Mouse (Mus musculus) B cell, adult 2 months (primary cell): ENCODE measurements around the gene Tnr.
A peak's percentile ranks its signal among the peaks of the same experiment; 100 is the strongest.

Experiments used
- DNase-seq, 2 experiments: peaks; one replicate each; pipeline ENCODE4 v3.0.0; 2022

Gene Tnr

DNA sequence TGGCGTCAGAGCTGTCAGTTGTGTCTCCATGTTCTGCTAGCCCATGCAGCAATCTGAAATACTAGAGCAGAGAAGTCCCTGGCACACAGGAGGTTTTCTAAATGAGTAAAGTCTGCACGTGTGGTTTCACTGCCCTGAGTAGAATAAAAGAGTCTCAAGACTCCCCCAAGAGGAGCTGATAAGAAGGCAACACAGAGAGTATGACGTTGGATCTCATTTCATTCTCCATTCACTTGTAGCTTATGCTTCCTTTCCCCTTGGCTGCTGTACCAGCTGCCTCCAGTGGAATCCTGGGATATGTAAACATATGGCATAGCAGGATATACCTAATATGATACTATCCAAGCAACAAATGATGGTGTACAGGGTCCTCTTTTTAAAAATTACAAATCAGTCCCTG, 285.9 kb downstream of the Tnr start:
- no peak for DNase-seq

DNA sequence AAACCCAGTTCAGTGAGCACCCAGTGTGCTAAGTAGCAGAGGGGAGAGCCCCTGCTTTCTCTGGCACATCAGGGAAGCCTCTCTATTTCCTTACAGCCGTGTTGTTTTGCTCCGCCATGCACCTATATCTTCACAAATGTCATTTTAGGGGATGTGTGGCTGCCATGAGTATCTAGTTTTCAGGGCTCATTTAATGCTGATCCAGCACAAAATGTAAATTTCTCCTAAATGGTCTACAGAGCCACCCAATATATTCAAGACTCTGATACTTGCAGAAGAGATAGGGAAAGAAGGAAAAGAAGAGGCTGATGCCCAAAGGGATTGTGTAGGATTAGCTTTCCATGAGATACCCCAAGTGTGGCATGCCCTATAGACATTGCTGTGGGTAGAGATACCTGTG, 288.2 kb downstream of the Tnr start:
- no peak for DNase-seq

DNA sequence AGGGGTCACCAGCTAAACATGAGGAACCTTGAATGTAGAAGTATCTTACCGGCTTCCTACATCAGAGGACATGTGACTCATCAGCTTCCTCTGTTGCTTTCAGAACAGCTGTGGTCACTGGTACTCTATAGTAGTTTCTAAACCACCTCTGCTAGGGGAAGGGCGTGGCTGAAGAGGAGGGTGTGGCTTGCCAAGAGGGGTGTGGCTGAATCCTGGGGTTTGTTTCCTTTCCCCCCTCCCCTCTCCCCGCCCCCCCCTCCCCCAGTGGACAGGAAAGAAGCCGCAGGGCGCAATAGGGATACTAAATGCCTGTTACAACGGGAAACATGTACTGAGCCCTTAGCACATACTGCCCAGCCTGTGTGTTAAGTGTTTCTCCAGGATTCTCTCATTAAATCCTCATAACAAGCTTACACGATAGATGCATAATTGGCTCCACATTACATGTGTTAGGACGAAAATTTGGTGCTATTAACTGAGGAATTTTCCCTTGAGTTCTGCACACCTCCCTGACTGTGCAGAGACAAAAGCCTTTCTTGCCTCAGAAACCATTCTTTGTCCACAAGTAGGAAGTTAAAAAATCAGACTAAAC, 289.3 kb downstream of the Tnr start:
- DNase-seq, result peak; percentile 35 to 49

DNA sequence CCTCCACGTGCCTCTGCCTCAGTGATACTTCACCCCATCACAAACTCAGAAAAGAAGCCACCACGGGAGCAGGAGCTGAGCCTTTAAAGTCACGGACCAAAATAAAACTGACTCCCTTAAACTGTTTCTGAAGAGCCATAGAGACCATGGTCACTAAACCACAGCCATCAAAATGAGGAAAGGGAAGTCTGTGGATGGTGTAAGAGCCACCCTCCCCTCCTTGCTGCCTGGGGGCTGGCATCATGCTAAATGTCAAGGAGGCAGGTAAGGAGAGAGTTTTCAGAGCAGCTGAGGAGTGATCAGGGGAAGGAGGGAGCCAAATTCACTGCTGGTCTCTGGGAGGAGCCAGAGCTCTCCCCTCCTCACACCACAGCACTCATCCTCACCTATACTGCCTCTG, 290.8 kb downstream of the Tnr start:
- DNase-seq, result no peak

DNA sequence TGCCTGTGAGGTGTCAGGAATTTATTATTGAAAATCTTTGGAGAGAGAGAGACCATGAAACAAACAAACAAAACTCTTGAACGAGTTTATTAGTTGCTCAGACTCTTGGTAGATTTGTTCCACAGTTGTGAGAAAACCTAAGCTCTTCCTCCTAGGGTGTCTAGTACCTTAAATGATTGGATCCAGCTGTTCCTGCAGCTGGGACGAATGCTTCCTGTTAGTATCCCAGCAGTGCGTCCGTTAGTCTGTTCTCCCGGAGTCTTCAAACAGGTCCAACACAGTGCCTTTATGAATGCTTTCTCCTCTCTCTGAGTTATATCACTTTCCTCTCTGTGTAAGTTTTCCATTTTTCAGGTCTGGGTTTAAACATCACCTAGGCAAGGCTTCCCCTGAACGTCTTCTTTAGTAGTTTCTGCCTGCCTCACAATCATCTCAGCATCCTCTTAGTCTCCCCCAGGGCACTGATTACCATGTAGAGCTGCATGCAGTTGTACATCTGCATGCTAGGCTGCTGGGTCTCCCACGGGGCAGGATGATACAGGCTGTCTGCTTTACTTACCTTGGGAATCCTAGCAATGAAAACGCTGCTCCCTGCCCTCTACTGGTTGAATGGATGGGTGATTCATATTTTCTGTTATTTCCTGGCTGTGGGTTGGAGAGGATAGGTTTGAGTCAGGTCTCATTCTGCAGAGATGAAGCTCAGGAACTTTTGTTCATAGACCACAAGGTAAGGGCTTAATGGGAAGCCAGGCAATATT, 293.2 kb downstream of the Tnr start:
- DNase-seq, result no peak

DNA sequence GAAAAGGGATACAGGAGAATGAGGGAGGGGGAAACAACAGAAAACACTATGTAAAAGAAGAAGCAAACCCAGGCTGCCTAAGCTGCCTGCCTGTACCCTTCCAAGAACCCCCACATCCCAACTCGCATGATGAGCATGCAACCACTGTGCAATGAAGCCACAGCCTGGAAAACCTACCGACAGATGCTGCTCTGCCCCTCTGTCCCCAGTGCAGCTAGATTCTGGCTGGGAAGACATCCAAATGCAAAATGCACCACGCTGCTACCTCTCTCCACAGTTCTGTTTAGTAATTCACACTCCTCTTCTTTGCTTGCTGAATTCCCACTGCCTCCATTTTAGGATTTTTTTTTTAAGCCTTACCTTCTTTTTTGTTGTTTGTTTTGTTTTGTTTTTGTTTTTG, 295.9 kb downstream of the Tnr start:
- DNase-seq, result no peak

DNA sequence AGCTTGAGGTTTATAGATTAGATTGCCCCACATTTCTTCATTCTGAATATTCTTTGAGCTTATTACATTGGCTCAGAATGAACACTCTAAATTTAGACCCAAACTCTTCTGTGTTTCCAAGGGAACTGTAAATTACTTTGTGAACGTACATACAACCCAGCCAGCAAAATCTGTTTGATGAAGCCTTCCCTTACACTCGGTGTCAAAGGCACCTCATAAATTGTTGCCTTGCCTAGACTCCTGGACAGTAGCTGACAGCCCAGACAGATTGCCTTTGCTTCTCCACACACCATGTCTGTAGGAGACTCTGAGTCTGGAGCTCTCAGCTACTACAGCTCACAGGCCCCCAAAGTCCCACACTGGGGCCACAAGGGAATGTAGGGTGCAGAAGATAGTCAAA, 298.8 kb downstream of the Tnr start:
- no peak for DNase-seq

DNA sequence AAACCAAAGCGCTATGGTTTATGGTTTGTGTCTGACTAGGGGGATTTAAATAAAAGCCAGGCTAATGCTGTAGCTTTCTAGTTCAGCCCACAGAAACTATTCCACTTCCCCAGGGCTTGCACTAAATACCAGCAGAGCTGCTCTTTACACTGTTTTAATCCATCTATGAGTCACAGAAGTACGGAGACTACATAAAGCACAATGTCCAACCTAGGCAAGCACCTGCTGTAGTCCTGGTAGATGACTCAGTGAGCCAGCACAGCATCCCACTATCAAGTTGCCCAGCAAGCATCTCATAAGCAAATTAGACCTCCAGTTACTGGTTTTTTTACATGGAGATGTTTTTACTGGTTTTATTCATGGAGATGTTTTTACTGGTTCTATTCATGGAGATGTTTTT, 305.0 kb downstream of the Tnr start:
- no peak for DNase-seq

DNA sequence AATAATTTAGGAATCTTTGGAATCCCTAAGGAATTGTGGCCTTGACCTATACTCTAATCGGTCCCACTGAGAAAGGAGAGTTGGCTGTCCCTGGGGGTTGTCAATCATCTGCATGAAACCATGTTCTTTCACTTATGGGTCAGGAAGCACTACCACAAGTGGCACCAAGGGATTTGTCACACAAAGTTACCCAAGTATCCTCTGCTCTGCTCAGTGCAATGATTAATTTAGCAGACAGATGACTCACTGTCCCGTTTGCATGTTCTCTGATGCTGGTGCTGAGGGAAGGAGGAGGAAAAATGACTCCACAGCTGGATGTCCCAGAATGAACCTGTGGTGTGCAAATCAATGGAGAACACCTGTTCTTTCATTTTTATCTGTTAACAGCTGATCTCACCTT, 309.6 kb downstream of the Tnr start:
- DNase-seq, result no peak

DNA sequence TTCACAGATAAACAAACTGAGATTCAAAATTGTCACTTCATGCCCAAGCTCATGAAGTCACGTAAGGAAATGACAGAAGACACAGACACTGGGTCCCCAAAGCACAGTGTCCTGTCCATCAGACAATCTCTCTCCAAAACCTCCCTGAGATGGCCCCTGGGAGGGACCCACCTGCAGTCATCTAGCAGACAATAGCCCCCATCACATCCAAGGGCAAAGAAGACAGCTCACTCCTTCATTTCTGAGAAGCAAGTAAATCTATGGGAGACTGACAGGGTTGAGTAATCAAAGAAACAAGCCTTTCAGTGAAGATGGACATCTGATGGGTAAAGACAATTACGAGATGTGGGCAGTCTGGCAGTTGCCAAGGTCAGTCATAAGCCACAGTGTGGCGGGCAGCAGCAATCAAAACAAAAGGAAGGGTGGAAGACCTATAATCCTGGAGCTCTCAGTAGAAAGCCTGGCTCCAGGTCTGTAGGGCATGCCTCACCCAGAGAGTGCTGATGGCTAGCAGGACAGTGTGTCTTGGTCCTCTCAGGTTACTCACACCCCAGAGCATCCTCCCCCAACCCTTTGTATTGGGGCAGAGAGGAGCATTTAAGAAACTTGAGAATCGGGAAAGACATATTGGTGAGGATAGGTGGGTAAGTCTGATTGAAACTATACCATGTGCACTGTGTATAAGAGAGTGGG, 310.2 kb downstream of the Tnr start:
- DNase-seq, result no peak

DNA sequence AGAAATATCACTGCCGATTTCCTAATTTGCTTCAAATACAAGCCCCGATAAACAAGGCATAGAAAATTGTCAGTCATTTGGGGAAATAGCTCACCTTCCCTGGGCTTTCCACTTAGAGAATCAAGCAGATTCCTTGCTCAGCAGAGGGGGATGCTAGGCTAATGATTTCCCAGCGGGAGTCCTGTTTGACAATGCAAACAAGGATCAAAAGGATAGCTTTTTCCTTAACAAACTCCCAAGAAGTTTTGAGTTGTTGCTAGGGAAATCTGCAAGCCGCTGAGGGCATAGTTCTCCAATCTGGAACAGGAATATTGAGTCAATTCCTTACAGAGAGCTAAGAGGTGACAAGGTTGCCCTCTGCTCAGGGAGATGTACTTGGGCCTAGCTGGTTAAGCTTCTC, 311.6 kb downstream of the Tnr start:
- no peak for DNase-seq

DNA sequence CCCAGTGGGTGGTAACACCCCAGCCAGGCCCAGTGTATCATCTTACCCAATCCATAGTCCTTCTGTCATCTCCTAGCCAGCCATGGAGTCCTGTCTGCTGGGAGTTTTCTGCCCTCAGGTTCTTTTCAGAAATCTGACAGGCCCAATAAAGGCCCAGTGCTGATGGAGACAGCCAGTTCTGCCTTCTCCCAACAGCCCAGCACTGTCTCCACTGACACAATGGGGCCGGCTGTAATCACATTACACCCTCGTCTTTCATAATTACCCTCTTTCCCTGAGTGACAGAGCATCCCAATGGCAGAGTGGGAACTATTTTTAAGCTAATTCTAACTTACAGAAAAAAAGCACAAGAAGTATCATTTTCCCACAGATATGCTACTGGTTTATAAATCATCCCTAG, 316.8 kb downstream of the Tnr start:
- no peak for DNase-seq

DNA sequence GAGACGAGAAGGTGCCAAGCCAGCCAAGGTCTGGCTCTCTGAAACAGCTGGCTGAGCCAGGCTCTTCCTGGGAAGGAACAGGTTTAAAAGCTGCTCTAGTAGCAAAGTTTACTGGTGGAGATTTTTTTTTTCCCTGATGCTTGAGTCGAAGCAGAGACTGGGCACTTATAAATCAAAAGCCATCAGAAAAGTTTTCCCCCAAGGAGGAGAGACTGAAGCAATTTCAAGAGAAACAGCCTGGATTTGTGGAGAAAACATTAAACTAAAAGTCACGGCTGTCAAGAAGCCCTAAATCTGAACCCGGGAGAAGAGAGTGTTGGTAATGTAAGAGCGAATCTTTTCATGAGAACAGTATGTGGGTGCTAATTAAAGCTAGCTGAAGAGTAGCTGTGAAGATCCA, 319.3 kb downstream of the Tnr start:
- DNase-seq, result no peak

DNA sequence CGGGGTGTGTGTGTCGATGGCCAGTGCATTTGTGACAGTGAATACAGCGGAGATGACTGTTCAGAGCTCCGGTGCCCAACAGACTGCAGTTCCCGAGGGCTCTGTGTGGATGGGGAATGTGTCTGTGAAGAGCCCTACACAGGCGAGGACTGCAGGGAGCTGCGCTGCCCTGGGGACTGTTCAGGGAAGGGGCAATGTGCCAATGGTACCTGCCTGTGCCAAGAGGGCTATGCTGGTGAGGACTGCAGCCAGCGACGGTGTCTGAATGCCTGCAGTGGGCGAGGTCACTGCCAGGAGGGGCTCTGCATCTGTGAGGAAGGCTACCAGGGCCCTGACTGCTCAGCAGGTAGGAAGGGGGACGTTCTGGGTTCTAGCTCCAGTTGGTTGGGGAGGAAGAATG, 328.5 kb downstream of the Tnr start:
- DNase-seq, result no peak

DNA sequence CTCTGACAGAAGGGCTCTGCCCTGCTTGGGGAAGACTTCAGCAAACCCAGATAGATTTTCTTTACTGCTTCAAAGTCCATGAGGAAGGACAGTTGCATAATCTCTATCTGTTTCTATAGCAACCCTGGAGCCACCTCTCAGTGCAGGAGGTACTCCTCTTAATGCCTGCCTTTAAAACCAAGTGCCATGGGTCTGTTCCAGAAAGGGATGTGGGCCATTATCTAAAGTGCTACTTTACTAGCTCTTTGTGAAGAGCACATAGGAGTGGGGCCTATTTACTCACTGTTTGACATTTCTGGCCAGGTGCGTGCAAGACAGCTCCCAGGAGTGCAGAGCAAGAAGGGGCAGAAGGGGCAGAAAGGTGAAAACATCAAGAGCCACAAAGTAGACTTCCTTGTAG, 330.7 kb downstream of the Tnr start:
- no peak for DNase-seq

DNA sequence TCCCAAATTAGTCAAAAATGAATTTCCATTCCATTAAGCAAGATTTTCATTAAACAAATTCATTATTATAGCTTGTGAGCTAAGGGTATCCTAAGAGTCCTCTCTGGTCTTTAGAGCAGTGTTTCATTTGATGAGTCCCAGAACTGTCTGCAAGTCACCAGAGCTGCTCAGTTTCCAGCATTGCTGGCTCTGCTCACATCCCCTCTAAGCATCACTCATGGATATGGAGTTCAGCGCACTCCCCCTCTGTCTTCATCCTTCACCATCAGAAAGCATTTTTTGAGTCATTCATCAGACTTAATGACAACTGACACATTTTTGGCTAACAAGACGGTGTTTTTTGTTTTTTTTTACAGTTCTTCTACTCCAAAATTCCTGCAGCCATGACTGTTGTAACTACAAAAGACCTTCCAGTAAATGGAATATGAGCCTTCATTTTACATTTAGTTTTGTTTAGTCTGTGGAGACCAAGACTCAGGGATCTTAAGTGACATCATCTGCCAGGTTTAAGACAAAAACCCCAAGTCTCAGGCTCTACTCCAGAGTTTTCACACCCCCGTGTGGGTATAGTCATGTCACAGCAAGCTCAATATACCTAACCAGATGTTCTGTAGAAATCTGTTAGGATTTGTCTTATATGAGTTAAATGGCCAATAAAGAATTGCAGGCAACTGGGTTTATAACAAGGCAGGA, 338.4 kb downstream of the Tnr start:
- no peak for DNase-seq

DNA sequence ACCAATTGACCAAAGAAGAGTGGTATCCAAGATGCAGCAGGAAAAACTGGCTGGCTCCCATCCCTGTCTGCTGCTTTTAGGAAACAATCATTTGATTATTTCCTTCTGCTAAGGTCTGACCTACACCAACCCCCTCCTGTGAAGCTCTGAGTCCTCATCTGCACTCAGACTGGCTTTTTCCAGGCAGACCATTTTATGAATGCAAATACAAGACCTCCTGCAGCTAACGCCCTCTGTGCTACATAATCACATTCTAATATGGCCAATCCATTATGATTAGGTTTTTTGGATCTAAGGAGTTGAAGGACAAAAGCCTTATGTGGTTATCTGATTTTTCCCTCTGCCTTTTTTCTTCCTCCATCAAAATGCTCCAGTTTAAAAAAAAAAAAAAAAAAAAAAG, 342.1 kb downstream of the Tnr start:
- no peak for DNase-seq

DNA sequence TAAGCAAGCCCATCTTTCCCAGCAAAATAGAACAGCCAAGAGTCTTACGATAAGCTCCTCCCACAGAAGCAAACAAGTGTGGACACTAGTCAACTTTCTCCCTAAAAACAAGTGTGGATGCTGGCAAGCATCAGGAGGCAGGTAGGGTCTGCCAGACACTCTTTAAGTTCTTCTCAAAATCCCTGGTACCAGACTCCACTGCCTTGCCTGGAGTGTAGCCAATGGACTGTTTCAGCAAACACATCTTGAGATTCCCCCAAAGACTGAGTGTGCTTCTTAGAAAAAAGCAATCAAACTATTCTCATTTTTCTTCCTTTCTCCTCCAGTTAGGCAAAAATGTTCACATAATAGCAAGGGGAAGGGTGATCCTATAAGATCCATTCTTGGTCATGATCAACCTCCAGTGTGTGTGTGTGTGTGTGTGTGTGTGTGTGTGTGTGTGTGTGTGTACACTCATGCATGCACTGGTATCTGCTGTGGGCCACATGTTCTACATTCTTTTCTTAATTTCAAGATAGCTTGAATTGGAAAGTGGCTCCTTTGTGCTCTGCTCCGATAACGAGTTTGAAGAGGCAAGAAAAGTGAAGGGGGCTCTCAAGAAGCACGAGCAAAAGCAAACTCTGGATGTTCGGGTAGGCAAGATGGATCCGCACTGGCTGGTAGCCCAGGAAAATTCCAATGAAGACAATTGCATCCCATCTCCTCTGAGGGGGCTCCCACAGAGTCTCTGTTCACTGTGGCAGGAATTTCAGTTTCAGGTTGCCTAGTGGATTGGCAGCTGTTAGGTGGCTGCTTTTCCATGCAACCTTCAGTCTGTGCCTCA, 346.3 kb downstream of the Tnr start:
- no peak for DNase-seq

DNA sequence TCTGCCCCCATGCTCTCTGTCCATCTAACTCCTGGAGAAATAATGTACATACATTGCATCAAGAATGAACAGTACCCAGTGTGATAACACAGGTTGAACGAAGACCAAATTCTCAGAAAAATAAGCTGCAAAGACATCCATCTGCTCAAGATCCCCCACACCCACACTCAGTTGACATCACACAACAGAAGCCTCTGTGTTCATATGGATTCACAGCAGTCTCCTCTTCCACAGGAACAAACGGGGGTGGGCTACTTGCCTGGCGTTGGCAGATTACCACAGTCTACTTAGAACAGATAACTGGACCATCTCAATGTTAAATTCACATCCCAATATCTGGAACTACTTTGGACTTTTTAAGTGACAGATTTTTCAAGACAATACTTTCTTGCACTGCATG, 349.3 kb downstream of the Tnr start:
- no peak for DNase-seq

DNA sequence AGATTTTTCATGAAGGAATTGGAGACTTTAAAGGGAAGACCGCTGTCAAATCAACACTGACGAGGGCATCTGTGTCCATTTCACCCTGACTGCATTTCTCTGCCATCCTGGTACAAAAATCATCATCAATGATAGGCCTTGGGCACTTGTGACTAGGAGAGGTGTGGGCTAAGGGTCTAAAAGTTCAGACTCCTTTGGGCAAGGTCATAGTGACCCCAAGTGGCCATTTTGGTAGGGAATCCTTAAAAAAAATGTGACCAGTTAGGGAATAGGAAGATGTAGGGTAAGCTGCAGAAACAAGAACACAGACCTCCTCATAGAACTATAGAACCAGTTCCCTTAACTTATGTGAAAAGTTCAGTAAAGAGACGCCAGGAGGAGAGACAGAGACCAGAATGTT, 355.1 kb downstream of the Tnr start:
- no peak for DNase-seq

DNA sequence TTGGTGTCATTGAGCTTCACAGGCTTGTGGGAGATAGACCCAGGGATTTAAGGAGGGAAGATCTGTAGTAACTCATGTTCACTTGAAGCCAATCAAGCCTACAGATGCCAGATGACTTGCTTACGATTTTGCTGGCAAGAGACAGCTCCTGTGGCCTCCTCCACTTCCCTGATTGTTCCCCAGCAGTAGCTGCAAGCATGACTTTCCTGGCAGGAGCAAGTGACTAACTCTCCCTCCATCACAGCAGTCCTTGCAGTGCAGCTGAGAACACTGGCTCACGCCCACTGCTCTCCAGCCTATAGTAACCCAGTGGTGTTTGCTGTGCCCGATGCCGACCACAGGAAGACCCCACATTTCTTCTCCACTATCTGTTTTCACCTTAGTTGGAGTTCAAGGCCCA, 356.3 kb downstream of the Tnr start:
- DNase-seq, result no peak

DNA sequence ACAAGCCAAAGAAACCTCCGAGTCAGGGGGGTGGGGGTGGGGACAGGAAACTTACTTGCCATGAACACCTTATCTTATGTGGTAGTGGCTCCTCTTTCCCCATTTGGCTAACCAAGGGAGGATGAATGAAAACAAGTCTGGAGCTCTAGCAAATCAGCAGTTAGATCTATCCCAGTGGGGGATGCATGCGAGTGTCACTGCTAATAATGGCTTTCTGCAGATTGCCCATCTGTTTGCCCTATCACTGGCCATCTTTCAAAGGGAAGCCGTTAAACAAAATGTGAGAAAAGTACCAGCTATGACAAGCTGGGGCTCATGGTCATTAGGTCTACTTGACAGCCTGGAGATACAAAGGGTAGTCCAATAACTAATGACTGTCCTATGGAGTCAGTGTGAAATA, 361.9 kb downstream of the Tnr start:
- DNase-seq, result no peak

DNA sequence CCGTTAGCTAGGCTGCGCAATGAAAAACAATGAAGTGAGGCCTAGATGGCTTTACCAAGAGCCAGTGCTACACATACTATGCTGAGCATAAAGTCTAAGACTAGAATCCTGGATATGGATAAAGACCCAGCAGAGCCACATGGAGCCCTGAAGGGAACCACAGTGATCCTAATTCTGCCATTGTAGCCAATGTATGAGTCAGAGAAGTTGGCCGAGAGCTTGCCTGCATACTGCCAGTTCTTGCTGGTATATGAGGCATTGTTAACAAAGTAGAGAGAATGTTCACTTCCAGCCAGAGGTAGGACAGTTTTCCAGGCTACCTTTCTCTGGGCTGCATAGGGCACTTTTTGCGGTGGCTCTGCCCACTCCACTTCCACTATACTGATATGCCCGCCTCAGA, 365.0 kb downstream of the Tnr start:
- DNase-seq, result no peak
